18 mouse cellular contexts compared by ENCODE assay signal in genomic region chr14:22445841-22446570, GRCm38 (mm10).
A peak's percentile ranks its signal among the peaks of the same experiment; 100 is the strongest.
DNase-seq lines count a peak whose midpoint lies in the region; TF ChIP-seq lines count a peak whose summit lies in the region.
"Had no signal": no experiment of that assay in that cellular context is flagged by ENCODE, and none has a peak within 500 bp of the region (broad histone marks: within the 10 kb centered on the region; RNA-seq: fewer than 3 reads in every experiment).

No protein-coding gene starts in this region.

- no peaks in the 10 kb centered on the region for H3K27me3 ChIP-seq in kidney, adult 2 months (replicated peaks; ENCODE audit: control insufficient read depth, insufficient read depth, low read length)
- H3K27me3 ChIP-seq: embryonic facial prominence, embryonic 15.5 days; heart, embryonic 15.5 days had no signal

- no peak overlapping the region for H3K27ac ChIP-seq in kidney, adult 2 months (ENCODE audit: insufficient read depth, low read depth, low read length)
- H3K27ac ChIP-seq: embryonic facial prominence, embryonic 15.5 days; heart, embryonic 15.5 days; macrophage; midbrain, embryonic 15.5 days; neural tube, embryonic 12.5 days had no signal

- intact Hi-C loops in heart, postnatal 25 days (cut with DNase I), result loop anchor here (5.0 kb wide), 1 partner anchor 464 kb away; no protein-coding TSS in a partner anchor
- intact Hi-C loops in left cerebral cortex, postnatal 14 days (cut with DNase I), result loop anchor here (10.0 kb wide), 1 partner anchor 129 kb away; no protein-coding TSS in a partner anchor

- DNase-seq in adrenal gland, adult 2 months, result peak; percentile 6
- DNase-seq in adrenal gland, postnatal 14 days, result no peak
- DNase-seq in heart, adult 11 months, result peak; percentile 72
- no peak for DNase-seq in heart, postnatal 25 days (ENCODE audit: low spot score)
- DNase-seq in left cerebral cortex, adult 11 months (ENCODE audit: low spot score), result peak; percentile 4
- DNase-seq in left cerebral cortex, postnatal 14 days (ENCODE audit: low spot score in 2 of 2), result no peak
- DNase-seq in 3T3-L1 (ENCODE audit: low read depth, low spot score), result peak; percentile 2
- DNase-seq in kidney, adult 2 months, result no peak
- DNase-seq: cerebellum, adult 8-10 months; gastrocnemius, postnatal 36 days; kidney, adult 9 months; liver, postnatal 0 days; right cerebral cortex, postnatal 14 days had no signal

- H3K4me3 ChIP-seq in kidney, adult 2 months (ENCODE audit: insufficient read depth, low read depth, low read length), result no peak overlapping the region
- H3K4me3 ChIP-seq: embryonic facial prominence, embryonic 15.5 days; heart, embryonic 15.5 days; midbrain, embryonic 15.5 days; neural tube, embryonic 12.5 days had no signal

- TF ChIP-seq CTCF in kidney, adult 2 months (conservative IDR thresholded peaks at IDR 0.05; ENCODE audit: insufficient read depth, insufficient read length, low read depth, low read length), result no peak

- H3K4me1 ChIP-seq in kidney, adult 2 months (ENCODE audit: control insufficient read depth, insufficient read depth, low read length), result 0 out of 2 replicates have a peak, but pooled peaks cover 2% of the 10 kb centered on the region

- no peak for TF ChIP-seq POLR2A in kidney, adult 2 months (IDR thresholded peaks at IDR 0.05; ENCODE audit: low read depth, low read length)

- WGBS in kidney, adult 2 months, result 100% methylated on average over 2 of the region's 2 CpGs

- H3K36me3 ChIP-seq in kidney, adult 2 months (ENCODE audit: control insufficient read depth, insufficient read depth, low read length), result no peaks in the 10 kb centered on the region
- H3K36me3 ChIP-seq: embryonic facial prominence, embryonic 15.5 days; heart, embryonic 15.5 days; midbrain, embryonic 15.5 days; neural tube, embryonic 12.5 days had no signal

Comparison
In these comparisons a context has a peak if more than half of its experiments do, and no peak if none do; other contexts are left out.
1. DNase-seq: peak in adrenal gland, adult 2 months (single experiment), heart, adult 11 months (single experiment), left cerebral cortex, adult 11 months (single experiment) and 3T3-L1 (single experiment); none in adrenal gland, postnatal 14 days (single experiment), heart, postnatal 25 days (single experiment), left cerebral cortex, postnatal 14 days (0 of 2) and kidney, adult 2 months (single experiment).